Mouse (Mus musculus) lung, postnatal 0 days (tissue): ENCODE measurements around the gene Nt5dc1. TPM values are rescaled to one million over a fixed set of nuclear protein-coding genes. Genes with fewer than 3 reads are reported as not detected.

ENCODE experiments used
- ATAC-seq: fragments of 200-750 bp; cut with Nextera tagmentation; 2 replicates; pipeline ENCODE4 v1.8.0; 2017; ENCODE audit warnings: moderate library complexity
- DNase-seq: peaks from one replicate; pipeline ENCODE4 v3.0.0-alpha.2; 2016; ENCODE audit warnings: low spot score
- H3K27ac ChIP-seq: fragments of 300-500 bp; sonication (generic); 2 replicates; pipeline ENCODE4 v1.5.1; 2014; ENCODE audit warnings: antibody characterized with exemption, mild to moderate bottlenecking, low read length, mixed read lengths
- H3K27me3 ChIP-seq: fragments of 300-500 bp; sonication (generic); replicated peaks from 2 replicates; pipeline ENCODE4 v1.6.1; 2014; ENCODE audit warnings: low read length, mixed read lengths; ENCODE audit not compliant: insufficient read depth
- H3K36me3 ChIP-seq: fragments of 300-500 bp; sonication (generic); 2 replicates; pipeline ENCODE4 v1.6.1; 2014; ENCODE audit warnings: low read length, mixed read lengths; ENCODE audit not compliant: insufficient read depth
- H3K4me1 ChIP-seq: fragments of 300-500 bp; sonication (generic); 2 replicates; pipeline ENCODE4 v1.6.1; 2014; ENCODE audit warnings: antibody characterized with exemption, low read depth, low read length, mixed read lengths; ENCODE audit not compliant: insufficient read depth
- H3K4me2 ChIP-seq: fragments of 300-500 bp; sonication (generic); replicated peaks from 2 replicates; pipeline ENCODE4 v1.6.1; 2014; ENCODE audit warnings: low read depth, mild to moderate bottlenecking, low read length, moderate library complexity, mixed read lengths
- H3K4me3 ChIP-seq: fragments of 300-500 bp; sonication (generic); 2 replicates; pipeline ENCODE4 v1.5.1; 2014; ENCODE audit warnings: low read depth, low read length
- H3K9ac ChIP-seq: fragments of 300-500 bp; sonication (generic); replicated peaks from 2 replicates; pipeline ENCODE4 v1.6.1; 2014; ENCODE audit warnings: low read depth, mild to moderate bottlenecking
- H3K9me3 ChIP-seq: fragments of 300-500 bp; sonication (generic); 2 replicates; pipeline ENCODE4 v1.6.1; 2016; ENCODE audit warnings: low read length, mixed read lengths
- CTCF ChIP-seq: IDR thresholded peaks from 2 replicates; pipeline ENCODE4 v1.5.1; 2016; ENCODE audit warnings: antibody characterized with exemption, mild to moderate bottlenecking
- EP300 ChIP-seq: IDR thresholded peaks from 2 replicates; pipeline ENCODE4 v1.6.1; 2016; ENCODE audit warnings: antibody characterized with exemption, mild to moderate bottlenecking, control low read depth
- WGBS: fragments of 180-500 bp; shearing (Covaris S2); extraction: QIAGEN DNeasy Blood & Tissue Kit; methylation state at CpG from one replicate; pipeline ENCODE4 v1.1.7; 2014; 5-methylcytosine and 5-hydroxymethylcytosine counted together
- polyA plus RNA-seq: library from polyadenylated mRNA; unstranded; fragments of >200 nt; fragmentation: Nextera tagmentation; extraction: Ambion mirVana; gene quantifications from 2 replicates; pipeline ENCODE4 v1.2.1, GENCODE M21; 2015

Gene Nt5dc1
- polyA plus RNA-seq, 1 experiment from 2014 or later, result 11.3 TPM

DNA sequence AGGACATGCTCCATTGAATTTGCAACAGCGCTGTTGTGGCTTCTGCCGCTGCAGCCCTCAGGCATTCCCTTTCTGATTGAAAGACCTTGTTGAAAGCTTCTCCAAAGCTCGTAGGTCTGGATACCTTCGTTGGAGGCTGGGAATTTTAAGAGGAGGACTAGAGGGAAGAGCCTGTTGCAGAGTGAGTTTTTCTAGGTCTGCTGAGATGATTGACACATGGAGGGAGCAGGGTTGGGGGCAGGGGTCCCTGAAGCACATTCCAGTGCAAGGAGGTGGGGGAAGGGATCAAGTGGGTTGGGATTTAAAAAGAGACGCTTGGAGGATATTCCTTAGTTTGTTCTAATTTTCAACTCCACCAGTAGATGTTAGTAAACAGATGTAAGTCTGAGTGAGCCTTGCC is 118.0 kb downstream of the Nt5dc1 start:
- no peak for TF ChIP-seq EP300
- Histone ChIP-seq H3K4me2 (peak overlapping the region; percentile 34; the same call in 1 of the 2 replicates), H3K27me3 (no peaks in the 10 kb centered on the region), H3K9me3 (no peaks in the 10 kb centered on the region), H3K4me1 (peaks cover 6% of the 10 kb centered on the region; the same call in 1 of the 2 replicates), H3K36me3 (no peaks in the 10 kb centered on the region), H3K4me3 (no peak overlapping the region), H3K27ac (no peak overlapping the region), H3K9ac (no peak overlapping the region)
- no peak for ATAC-seq
- DNase-seq, result no peak
- 30% methylated on average over 5 of the region's 5 CpGs for WGBS

- H3K36me3 ChIP-seq, result no peaks in the 10 kb centered on the region
- DNase-seq (no peak), ATAC-seq (no peak)
- H3K9me3 ChIP-seq, result no peaks in the 10 kb centered on the region
- H3K4me1 ChIP-seq, result peaks cover 6% of the 10 kb centered on the region; the same call in 1 of the 2 replicates
- no peak for TF ChIP-seq EP300
- no peak for TF ChIP-seq CTCF
- H3K4me2 ChIP-seq, result peak overlapping the region; percentile 94
- 44% methylated on average over 25 of the region's 25 CpGs for WGBS
- peak overlapping the region; percentile 39 for H3K9ac ChIP-seq
- no peaks in the 10 kb centered on the region for H3K27me3 ChIP-seq
- peak overlapping the region; percentile 58 for H3K4me3 ChIP-seq
- H3K27ac ChIP-seq, result peak overlapping the region; percentile 10; the same call in 1 of the 2 replicates
Measured at GRCm38 (mm10) chr10:34297980-34298753, 120.2 kb downstream of the Nt5dc1 start.

DNA sequence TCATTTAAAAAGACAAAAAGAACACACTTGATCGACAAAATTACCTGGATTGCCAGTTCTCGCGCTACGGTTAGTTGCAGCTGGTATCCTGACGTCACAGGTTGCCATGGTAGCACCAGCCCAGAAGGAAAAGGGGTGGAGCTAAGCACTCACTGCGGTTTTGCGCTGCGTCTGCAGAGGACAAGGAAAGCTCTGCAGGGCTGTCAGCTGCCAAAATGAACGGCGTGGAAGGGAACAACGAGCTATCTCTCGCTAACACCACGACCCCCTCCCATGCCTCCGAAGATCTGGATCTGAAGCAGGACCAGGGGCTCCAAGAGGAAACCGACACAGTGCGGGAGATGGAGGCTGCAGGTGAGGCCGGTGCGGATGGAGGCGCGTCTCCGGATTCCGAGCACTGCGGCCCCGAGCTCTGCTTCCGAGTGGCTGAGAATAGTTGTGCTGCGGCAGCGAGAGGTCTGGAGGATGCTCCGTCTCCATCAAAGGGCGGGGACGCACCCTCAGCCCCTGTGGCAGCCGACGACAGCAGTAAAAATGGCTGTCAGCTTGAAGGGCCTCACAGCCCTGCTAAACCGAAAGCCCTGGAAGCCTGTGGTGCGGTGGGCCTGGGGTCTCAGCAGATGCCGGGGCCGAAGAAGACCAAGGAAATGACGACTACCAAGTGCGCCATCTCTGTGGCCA is 120.9 kb downstream of the Nt5dc1 start, which contains the start of gene Tspyl4:
Tspyl4 (plus strand) TSS at position 144 of the 681 bp plus-strand sequence.
- peak within 1 kb of the TSS; percentile 58 for H3K4me3 ChIP-seq
- ATAC-seq (peak; percentile 97), DNase-seq (peak; percentile 98)
- TF ChIP-seq EP300 (no peak), CTCF (no peak)
- H3K4me1 ChIP-seq, result peaks cover 6% of the 10 kb centered on the region; the same call in 1 of the 2 replicates
- WGBS, result under 1% methylated on average over 38 of the region's 38 CpGs
- no peaks in the 10 kb centered on the region for H3K9me3 ChIP-seq
- no peaks in the 10 kb centered on the region for H3K27me3 ChIP-seq
- H3K36me3 ChIP-seq, result no peaks in the 10 kb centered on the region
- peak within 1 kb of the TSS; percentile 39 for H3K9ac ChIP-seq
- H3K27ac ChIP-seq, result peak within 1 kb of the TSS; percentile 10; the same call in 1 of the 2 replicates
- peak within 1 kb of the TSS; percentile 94 for H3K4me2 ChIP-seq

DNA sequence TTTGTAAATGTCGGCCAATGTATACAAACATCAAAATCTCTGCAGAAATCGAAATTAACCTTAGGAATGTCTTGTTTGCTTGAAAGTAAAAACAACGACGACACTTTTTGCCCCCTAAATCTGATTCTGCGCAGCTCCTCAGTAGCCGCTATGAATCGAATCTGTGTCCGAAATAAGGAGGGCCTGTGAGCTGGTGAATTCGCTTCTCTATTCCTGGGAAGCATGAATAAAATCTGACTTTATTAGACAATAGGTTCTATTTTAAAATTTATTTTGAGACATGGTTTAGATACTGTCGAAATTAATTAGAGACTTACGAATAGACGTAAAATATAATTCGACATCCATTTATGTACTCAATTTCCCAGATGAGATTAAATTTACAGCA is 121.4 kb downstream of the Nt5dc1 start:
- no peak for ATAC-seq
- TF ChIP-seq CTCF, result no peak
- no peak for TF ChIP-seq EP300
- Histone ChIP-seq H3K27me3 (no peaks in the 10 kb centered on the region), H3K4me1 (peaks cover 6% of the 10 kb centered on the region; the same call in 1 of the 2 replicates), H3K4me3 (peak overlapping the region; percentile 58), H3K4me2 (peak overlapping the region; percentile 94), H3K36me3 (no peaks in the 10 kb centered on the region), H3K9ac (peak overlapping the region; percentile 39), H3K27ac (no peak overlapping the region), H3K9me3 (no peaks in the 10 kb centered on the region)
- 4% methylated on average over 13 of the region's 13 CpGs for WGBS
- DNase-seq, result no peak

GRCm38 (mm10) chr10:34282420-34283238 is 135.7 kb downstream of the Nt5dc1 start:
- Histone ChIP-seq H3K4me1 (peaks cover 10% of the 10 kb centered on the region; the same call in 1 of the 2 replicates), H3K9ac (peak overlapping the region; percentile 96), H3K27me3 (no peaks in the 10 kb centered on the region), H3K4me2 (peak overlapping the region; percentile 69), H3K27ac (peak overlapping the region; percentile 90), H3K4me3 (peak overlapping the region; percentile 99), H3K36me3 (no peaks in the 10 kb centered on the region), H3K9me3 (no peaks in the 10 kb centered on the region)
- DNase-seq, result peak; percentile 63
- WGBS, result 3% methylated on average over 47 of the region's 47 CpGs
- ATAC-seq, result peak; percentile 67
- no peak for TF ChIP-seq CTCF
- no peak; the same call in 1 of the 2 replicates for TF ChIP-seq EP300
